Mouse (Mus musculus) MEL (cell line): ENCODE measurements around the gene Zbp1.

ENCODE experiments used
- CHD2 ChIP-seq: IDR thresholded peaks from 2 replicates; pipeline ENCODE4 v1.6.1; 2011; ENCODE audit warnings: low read length, improper control_type of control experiment
- CTCF ChIP-seq, 3 experiments: IDR thresholded peaks in 2 of 3; conservative IDR thresholded peaks in 1 of 3; 2 replicates each; pipeline ENCODE4 v1.5.1; 2011 to 2012; ENCODE audit warnings: low read length in 3 of 3, low read depth in 2 of 3, mild to moderate bottlenecking in 2 of 3, improper control_type of control experiment in 1 of 3, inconsistent platforms in 1 of 3, mixed read lengths in 1 of 3, moderate library complexity in 1 of 3; ENCODE audit not compliant: control insufficient read depth in 1 of 3, insufficient read depth in 1 of 3, poor library complexity in 1 of 3, severe bottlenecking in 1 of 3
- ELF1 ChIP-seq: IDR thresholded peaks from 2 replicates; pipeline ENCODE4 v1.6.1; 2014; ENCODE audit warnings: low read depth, mild to moderate bottlenecking, inconsistent platforms, low read length, improper control_type of control experiment, moderate library complexity
- EP300 ChIP-seq, 2 experiments: IDR thresholded peaks; 2 replicates each; pipeline ENCODE4 v1.6.1; 2011; ENCODE audit warnings: improper control_type of control experiment in 2 of 2, low read length in 2 of 2, low read depth in 1 of 2, mild to moderate bottlenecking in 1 of 2
- ETS1 ChIP-seq: IDR thresholded peaks from 2 replicates; pipeline ENCODE4 v1.6.1; 2012; ENCODE audit warnings: low read depth, mild to moderate bottlenecking, inconsistent platforms, low read length, improper control_type of control experiment, moderate library complexity
- GATA1 ChIP-seq: IDR thresholded peaks from 2 replicates; pipeline ENCODE4 v1.6.1; 2011; ENCODE audit warnings: low read depth, low read length, improper control_type of control experiment
- NELFE ChIP-seq: IDR thresholded peaks from 2 replicates; pipeline ENCODE4 v1.6.1; 2011; ENCODE audit warnings: low read depth, low read length, improper control_type of control experiment
- POLR2A ChIP-seq, 2 experiments: IDR thresholded peaks; 2 replicates each; pipeline ENCODE4 v1.6.1; 2011 to 2012; ENCODE audit warnings: low read length in 2 of 2, mild to moderate bottlenecking in 2 of 2, control low read depth in 1 of 2, improper control_type of control experiment in 1 of 2, low read depth in 1 of 2, moderate library complexity in 1 of 2; ENCODE audit not compliant: control insufficient read depth in 1 of 2, insufficient read depth in 1 of 2, poor library complexity in 1 of 2
- POLR2AphosphoS2 ChIP-seq: IDR thresholded peaks from 2 replicates; pipeline ENCODE4 v1.6.1; 2011; ENCODE audit warnings: low read length, improper control_type of control experiment
- POLR2AphosphoS5 ChIP-seq: IDR thresholded peaks from 2 replicates; pipeline ENCODE4 v1.6.1; 2012; ENCODE audit warnings: low read depth, borderline replicate concordance, mild to moderate bottlenecking, inconsistent platforms, low read length, moderate library complexity, mixed read lengths
- TAL1 ChIP-seq: IDR thresholded peaks from 2 replicates; pipeline ENCODE4 v1.6.1; 2012; ENCODE audit warnings: mild to moderate bottlenecking, inconsistent platforms, low read length, moderate library complexity, mixed read lengths
- TCF12 ChIP-seq: IDR thresholded peaks from 2 replicates; pipeline ENCODE4 v1.6.1; 2014; ENCODE audit warnings: low read depth, mild to moderate bottlenecking, inconsistent platforms, low read length, improper control_type of control experiment, moderate library complexity
- UBTF ChIP-seq: IDR thresholded peaks from 2 replicates; pipeline ENCODE4 v1.6.1; 2012; ENCODE audit warnings: low read depth, mild to moderate bottlenecking, inconsistent platforms, low read length, improper control_type of control experiment, moderate library complexity, borderline replicate concordance; ENCODE audit not compliant: insufficient read depth

DNA sequence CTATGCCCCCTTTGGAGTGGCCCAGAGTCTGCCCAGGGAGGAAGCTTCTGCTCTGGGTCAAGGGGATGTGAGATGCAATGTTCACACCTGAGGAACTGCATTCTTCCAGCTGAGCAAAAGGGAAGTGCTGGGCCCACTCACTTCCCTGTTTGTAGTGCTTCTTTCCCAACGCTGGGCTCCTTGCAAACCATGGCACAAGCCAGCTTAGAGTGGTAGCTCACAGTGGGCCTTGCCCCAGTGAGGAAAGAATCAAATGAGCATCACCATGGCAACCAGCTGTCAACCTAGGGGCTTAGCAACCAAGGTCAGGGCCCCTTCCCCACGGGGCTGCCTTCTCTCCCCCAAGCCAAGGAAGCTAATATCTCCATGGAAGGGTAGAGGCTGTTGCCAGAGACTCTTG is 45.7 kb downstream of the Zbp1 start:
- TF ChIP-seq POLR2AphosphoS5 (no peak), CTCF (IDR thresholded peaks at IDR 0.05 in 2 of 3, conservative IDR thresholded peaks at IDR 0.05 in 1 of 3; ENCODE audit: control insufficient read depth in 1 of 3, insufficient read depth in 1 of 3, low read depth in 2 of 3, low read length in 3 of 3, poor library complexity in 1 of 3, severe bottlenecking in 1 of 3) (no peak), GATA1 (no peak), POLR2AphosphoS2 (no peak), ETS1 (no peak), TCF12 (no peak), POLR2A (IDR thresholded peaks at IDR 0.05; ENCODE audit: control insufficient read depth in 1 of 2, insufficient read depth in 1 of 2, low read depth in 1 of 2, low read length in 2 of 2, poor library complexity in 1 of 2) (no peak), EP300 (IDR thresholded peaks at IDR 0.05; ENCODE audit: low read depth in 1 of 2, low read length in 2 of 2) (no peak), TAL1 (no peak), ELF1 (no peak), UBTF (no peak), NELFE (no peak), CHD2 (no peak)
